Mouse (Mus musculus) kidney, adult 2 months (tissue): Measurements from ENCODE around the gene Serpina3g.

Source experiments
- CTCF ChIP-seq: fragments of 200-500 bp; conservative IDR thresholded peaks from 2 replicates; pipeline ENCODE4 v1.5.1; 2011; ENCODE audit warnings: low read depth, mild to moderate bottlenecking, control low read depth, low read length, moderate library complexity, mixed read lengths; ENCODE audit not compliant: insufficient read depth, insufficient read length
- POLR2A ChIP-seq: fragments of 200-500 bp; IDR thresholded peaks from one replicate; pipeline ENCODE4 v1.6.1; 2011; ENCODE audit warnings: low read depth, low read length, control low read depth

DNA sequence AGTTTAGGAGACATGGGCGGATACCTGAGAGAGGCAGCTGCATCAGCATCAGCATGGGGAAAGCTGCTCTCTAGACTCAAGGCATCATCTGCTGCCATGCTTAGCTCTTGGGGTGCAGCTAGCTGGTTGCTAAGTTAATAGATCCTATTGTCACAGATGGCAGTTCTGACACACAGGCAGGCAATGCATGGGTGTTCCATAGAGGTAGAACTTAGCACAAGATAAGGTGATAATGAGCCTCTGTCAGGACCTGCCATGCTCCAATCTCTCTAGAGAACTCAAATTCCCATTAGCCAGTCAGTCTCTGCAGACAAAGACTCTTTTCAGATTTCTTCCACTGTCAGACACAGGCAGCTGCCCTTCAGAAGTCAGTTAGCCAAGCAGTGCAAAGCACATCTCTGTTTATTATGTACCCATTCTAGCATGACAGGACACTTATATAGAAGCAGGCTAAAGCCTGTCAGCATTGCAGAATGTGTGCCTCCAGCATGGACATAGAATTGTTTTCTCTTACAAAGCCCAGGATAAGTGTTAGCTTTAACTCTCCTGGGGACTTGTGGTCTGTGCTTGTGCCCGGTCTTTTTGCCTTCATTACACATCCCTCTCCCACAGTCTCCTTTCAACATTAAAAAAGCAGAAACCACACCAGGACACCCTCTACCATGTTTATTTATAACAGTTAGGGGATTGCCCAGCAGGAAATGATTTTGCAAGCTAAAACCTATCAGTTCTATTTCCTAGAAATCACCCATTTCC is 22.2 kb upstream of the Serpina3g start:
- TF ChIP-seq POLR2A (no peak), CTCF (no peak)
